Mouse (Mus musculus): Measurements from ENCODE around the gene Mmp15.

- TF ChIP-seq CTCF (IDR thresholded peaks at IDR 0.05; ENCODE audit: insufficient read depth, low read depth, low read length) = no peak
- no peak for TF ChIP-seq POLR2A (IDR thresholded peaks at IDR 0.05; ENCODE audit: insufficient read depth, low read depth, low read length)
Observed at GRCm38 (mm10) chr8:95330367-95330766, 21.7 kb upstream of the Mmp15 start.

Data from olfactory bulb, adult 2 months (tissue).